Mouse (Mus musculus): ENCODE results near the gene Tnni2. TPM values are rescaled to one million over a fixed set of nuclear protein-coding genes. Genes with fewer than 3 reads are reported as not detected.
"Not testable (repeated sequence)": the region's sequence is repeated elsewhere in the genome, so short reads cannot be mapped to it uniquely, and the experiment has no call there.

The Tnni2 gene
- polyA plus RNA-seq (2016; fragmentation: Nextera tagmentation; extraction: Ambion mirVana): 7.1 and 9.6 TPM in 2 replicates

DNA sequence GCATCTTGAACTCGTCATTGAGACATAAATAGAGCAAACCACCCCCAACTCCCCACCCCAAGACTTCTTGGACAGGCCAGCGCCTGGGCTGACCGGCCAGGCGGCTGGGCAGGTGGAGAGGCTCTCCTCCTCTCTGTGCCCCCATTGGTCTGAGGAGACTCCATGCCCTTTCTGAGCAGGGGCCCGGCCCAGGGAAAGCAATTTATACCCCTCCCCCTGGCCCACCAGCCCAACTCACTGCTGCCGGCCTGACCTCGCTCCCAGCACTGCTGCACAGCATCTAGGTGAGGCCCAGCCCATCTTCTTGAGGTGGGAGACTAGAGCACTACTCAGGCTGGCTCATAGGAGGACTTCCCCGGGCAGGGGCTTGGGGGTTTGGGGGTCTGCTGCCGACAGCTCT is at the start of gene Tnni2:
TSS of gene Tnni2 (plus strand) at position 224 of the 400 bp plus-strand sequence.
- Histone ChIP-seq H3K27me3 (no peaks in the 10 kb centered on the region), H3K36me3 (no peaks in the 10 kb centered on the region), H3K9me3 (no peaks in the 10 kb centered on the region), H3K27ac (peak within 1 kb of the TSS; percentile 89), H3K4me1 (peaks cover 16% of the 10 kb centered on the region), H3K4me3 (no peak within 1 kb of the TSS), H3K4me2 (replicated peaks) (no peak within 1 kb of the TSS; the same call in 1 of the 2 replicates), H3K9ac (peak within 1 kb of the TSS; percentile 29)
- ATAC-seq (ENCODE audit: insufficient number of reproducible peaks, insufficient read depth, low FRiP score, low TSS enrichment): no peak
- WGBS: 74% methylated on average over 9 of the region's 9 CpGs

DNA sequence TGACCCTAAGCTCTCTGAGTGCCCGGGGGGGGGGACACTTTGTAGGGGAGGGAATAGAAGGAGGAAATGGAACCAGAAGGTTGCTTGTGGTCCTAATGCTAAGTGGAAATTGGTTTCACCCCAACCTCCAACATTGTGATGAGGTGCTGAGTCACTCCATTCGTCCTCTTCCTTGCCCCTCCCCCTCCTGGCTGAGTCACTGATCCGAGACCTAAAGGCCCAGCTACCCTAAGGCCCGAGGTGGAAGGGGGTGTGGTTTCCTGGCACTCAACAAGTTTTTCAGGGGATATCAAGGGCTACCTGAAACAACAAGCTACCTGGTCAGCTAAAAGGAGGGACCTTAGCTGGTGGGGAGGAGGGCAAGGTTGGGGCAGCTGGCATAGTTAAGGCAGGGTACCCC is 48.4 kb upstream of the Tnni2 start:
- no peak for ATAC-seq (ENCODE audit: insufficient number of reproducible peaks, insufficient read depth, low FRiP score, low TSS enrichment)
- Histone ChIP-seq H3K9ac (no peak overlapping the region), H3K4me2 (replicated peaks) (no peak overlapping the region), H3K4me1 (no peaks in the 10 kb centered on the region), H3K36me3 (no peaks in the 10 kb centered on the region), H3K9me3 (no peaks in the 10 kb centered on the region), H3K4me3 (no peak overlapping the region), H3K27ac (no peak overlapping the region), H3K27me3 (no peaks in the 10 kb centered on the region)
- 24% methylated on average over 4 of the region's 4 CpGs for WGBS

DNA sequence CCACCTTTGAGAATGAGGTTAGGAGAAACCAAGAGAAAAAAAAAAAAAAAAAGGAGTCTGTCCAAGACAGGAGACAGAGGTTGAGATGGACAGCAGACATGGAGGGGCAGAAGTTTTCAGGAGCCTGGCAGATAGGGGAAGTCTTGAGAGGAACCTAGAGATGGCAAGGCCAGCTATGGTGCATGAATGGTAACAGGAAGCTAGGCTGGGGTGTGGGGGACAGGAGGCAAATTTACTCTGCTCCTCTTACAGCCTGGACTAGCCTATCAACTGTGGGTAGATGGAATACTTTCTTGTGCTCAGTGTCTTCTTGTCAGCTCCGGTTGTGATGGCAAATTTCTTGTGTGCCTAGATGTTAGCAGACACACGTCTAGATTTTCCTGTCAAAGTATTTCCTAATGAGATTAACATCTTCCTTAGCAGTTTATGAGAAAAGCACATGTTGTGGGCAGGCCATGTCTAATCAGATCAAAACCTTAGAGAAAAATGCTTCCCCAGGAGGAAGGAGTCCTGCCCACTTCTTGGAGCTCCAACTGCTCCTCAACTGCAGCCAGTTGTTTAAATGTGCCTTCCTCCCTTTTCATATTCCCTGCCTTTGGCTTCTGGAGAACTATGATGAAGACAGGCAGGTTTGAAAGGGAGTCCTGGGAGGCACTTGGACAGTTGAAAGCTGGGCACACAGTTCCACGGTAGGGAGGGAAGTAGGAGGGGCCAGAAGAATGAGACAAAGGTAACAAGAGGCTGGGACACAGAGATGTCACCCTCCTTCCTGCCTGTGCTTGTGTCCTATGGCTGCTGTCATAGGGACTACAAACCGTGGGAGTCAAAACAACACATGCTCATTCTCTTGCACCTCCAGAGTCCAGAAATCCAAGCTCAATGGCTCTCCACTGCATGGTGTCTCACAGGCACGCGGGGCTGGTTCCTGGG is 47.1 kb upstream of the Tnni2 start:
- ATAC-seq (ENCODE audit: insufficient number of reproducible peaks, insufficient read depth, low FRiP score, low TSS enrichment): no peak
- 69% methylated on average over 6 of the region's 6 CpGs for WGBS
- Histone ChIP-seq H3K4me3 (no peak overlapping the region), H3K4me2 (replicated peaks) (no peak overlapping the region), H3K36me3 (no peaks in the 10 kb centered on the region), H3K27me3 (no peaks in the 10 kb centered on the region), H3K9me3 (no peaks in the 10 kb centered on the region), H3K9ac (no peak overlapping the region), H3K4me1 (no peaks in the 10 kb centered on the region), H3K27ac (no peak overlapping the region)

DNA sequence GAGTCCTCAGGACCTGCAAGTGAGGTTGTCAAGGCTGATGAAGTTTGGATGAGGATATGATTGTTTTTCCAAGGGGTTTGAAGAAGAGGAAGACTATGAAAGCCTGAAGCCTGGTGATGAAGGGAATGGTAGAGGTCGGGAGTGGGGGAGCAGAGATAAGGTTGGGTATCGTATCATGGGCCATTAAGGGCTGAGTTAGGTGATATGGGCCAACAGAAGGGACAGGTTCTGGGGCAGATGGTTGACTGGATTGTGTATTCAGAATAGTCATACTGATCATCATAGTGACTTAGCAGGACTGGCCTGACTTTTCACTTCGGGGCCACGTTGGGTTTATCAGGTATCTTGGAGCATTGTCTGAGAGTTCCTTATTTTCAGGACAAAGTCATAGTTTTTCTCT is 46.1 kb upstream of the Tnni2 start:
- H3K4me1 ChIP-seq: peaks cover 3% of the 10 kb centered on the region; the same call in 1 of the 2 replicates
- ATAC-seq (ENCODE audit: insufficient number of reproducible peaks, insufficient read depth, low FRiP score, low TSS enrichment): no peak
- no peak overlapping the region for H3K4me2 ChIP-seq (replicated peaks)
- no peak overlapping the region for H3K4me3 ChIP-seq
- no peaks in the 10 kb centered on the region for H3K36me3 ChIP-seq
- no peaks in the 10 kb centered on the region for H3K9me3 ChIP-seq
- H3K9ac ChIP-seq: no peak overlapping the region
- H3K27ac ChIP-seq: no peak overlapping the region
- 86% methylated on average over 4 of the region's 4 CpGs for WGBS
- no peaks in the 10 kb centered on the region for H3K27me3 ChIP-seq

DNA sequence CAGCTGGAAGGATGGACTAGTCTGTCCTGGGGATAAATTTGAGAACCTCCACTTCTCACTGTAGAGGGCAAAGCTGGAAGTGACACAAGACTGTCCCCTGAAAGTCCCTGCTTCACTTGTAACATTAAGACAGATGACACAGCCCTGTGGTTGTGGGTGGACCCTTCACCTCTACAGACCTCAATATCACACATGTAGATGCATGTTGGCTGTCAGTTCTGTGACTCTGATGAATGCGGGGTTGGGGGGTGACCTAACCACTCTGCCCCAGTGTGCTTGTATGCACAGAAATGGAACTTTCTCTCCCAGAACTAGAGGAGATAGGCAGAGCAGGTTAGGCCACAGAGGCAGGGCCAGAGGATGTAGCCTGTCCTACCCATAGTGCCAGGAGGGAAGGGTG is 45.0 kb upstream of the Tnni2 start:
- no peak for ATAC-seq (ENCODE audit: insufficient number of reproducible peaks, insufficient read depth, low FRiP score, low TSS enrichment)
- 86% methylated on average over 1 of the region's 1 CpGs for WGBS

DNA sequence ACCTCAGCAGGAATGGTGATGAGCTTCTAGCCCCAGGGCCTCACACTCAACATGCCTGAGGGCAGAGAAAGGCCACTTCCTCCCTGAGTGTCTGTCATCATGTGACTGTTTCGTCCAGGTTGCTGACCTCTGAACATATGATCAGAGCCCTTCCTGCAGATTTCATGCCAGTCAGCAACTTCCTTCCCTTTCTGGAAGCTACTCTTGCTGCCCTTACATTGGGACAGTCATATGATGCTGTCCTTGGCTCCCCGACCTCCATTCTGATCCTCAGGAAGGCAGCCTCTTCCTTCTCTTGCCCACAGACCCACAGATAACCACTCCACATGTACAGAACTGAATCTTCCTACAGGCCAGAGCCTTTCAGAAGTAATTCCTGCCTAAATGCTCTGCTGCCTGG is 43.6 kb upstream of the Tnni2 start:
- 36% methylated on average over 2 of the region's 2 CpGs for WGBS
- H3K27ac ChIP-seq: no peak overlapping the region
- no peaks in the 10 kb centered on the region for H3K9me3 ChIP-seq
- no peak overlapping the region for H3K9ac ChIP-seq
- ATAC-seq (ENCODE audit: insufficient number of reproducible peaks, insufficient read depth, low FRiP score, low TSS enrichment): no peak
- no peak overlapping the region for H3K4me2 ChIP-seq (replicated peaks)
- no peaks in the 10 kb centered on the region for H3K36me3 ChIP-seq
- no peaks in the 10 kb centered on the region for H3K27me3 ChIP-seq
- H3K4me3 ChIP-seq: no peak overlapping the region
- H3K4me1 ChIP-seq: peaks cover 11% of the 10 kb centered on the region

More for the DNA sequence above, 45.0 kb upstream of the Tnni2 start:
- no peak overlapping the region for H3K27ac ChIP-seq
- H3K27me3 ChIP-seq: no peaks in the 10 kb centered on the region
- H3K9me3 ChIP-seq: no peaks in the 10 kb centered on the region
- peaks cover 11% of the 10 kb centered on the region for H3K4me1 ChIP-seq
- H3K4me3 ChIP-seq: no peak overlapping the region
- H3K9ac ChIP-seq: no peak overlapping the region
- no peaks in the 10 kb centered on the region for H3K36me3 ChIP-seq
- H3K4me2 ChIP-seq (replicated peaks): no peak overlapping the region

DNA sequence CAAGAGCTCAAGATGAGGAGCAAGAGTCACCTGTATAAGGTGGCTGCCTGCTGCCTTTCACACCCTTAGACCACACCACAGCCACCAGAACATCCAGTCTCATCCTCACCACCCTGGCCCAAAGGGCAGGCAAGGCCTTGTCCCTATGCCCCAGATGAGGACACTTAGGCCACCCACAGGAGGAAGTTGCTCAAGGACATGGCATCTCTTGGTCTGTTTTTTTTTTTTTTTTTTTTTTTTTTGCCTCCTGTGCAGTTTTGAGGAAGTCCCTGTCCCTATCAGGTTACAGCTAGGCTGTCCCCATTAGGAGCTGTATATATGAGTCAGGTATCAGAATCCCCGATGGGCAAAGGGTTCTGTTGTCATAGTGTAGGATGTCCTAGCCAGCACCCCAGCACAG is 42.4 kb upstream of the Tnni2 start:
- Histone ChIP-seq H3K27ac (no peak overlapping the region), H3K4me3 (no peak overlapping the region), H3K36me3 (no peaks in the 10 kb centered on the region), H3K4me1 (peaks cover 11% of the 10 kb centered on the region), H3K4me2 (replicated peaks) (no peak overlapping the region), H3K9ac (no peak overlapping the region), H3K27me3 (no peaks in the 10 kb centered on the region), H3K9me3 (no peaks in the 10 kb centered on the region)
- WGBS: 71% methylated on average over 1 of the region's 1 CpGs
- ATAC-seq (ENCODE audit: insufficient number of reproducible peaks, insufficient read depth, low FRiP score, low TSS enrichment): no peak

DNA sequence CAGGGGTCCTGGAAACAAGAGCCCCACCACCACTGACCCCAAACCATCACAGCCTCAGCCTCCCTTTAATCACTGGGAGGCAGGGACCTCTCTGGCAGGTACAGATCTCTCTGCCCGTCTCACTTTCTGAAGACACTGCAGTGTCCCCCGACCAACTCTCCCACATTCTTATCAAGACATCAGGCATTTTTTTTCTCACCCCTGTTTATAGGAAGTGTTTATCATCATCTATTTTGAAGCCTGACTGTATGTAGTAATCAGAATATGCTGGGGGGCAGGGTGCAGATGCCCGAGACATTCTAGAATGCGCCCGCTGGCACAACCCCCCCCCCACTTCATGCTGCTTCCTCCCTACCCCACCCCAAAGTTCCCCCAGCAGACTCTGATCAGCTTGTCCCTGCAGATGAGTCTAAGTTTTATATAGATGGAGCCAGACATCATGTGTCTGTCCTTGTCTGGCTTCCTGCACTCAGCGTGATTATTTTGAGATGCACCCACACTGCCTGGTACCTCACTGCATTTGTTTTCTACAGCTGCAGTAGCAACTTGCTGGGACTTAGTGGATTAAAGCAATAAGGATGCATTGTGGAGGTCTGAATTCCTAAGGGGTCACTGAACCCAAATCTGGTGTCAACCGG is 41.4 kb upstream of the Tnni2 start:
- H3K27me3 ChIP-seq: no peaks in the 10 kb centered on the region
- ATAC-seq (ENCODE audit: insufficient number of reproducible peaks, insufficient read depth, low FRiP score, low TSS enrichment): peak; percentile 43; the same call in 1 of the 2 replicates

DNA sequence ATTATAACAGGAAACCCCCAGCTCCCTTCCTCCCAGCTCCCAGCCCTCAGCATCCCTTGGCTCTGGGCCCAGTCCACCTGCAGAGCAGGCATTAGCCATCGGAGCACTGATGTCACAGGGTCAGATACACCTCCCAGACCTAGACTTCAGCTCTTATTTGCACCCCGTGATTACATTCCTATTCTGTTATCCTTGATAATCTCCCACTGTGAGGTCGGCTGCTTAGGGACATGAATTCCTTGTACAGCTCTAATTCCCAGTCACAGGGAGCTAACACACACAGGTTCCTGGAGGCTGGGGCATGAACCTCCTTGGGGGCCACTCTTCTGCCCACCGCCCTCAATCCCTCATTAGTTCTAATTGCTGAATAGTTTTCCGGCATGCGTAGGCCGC is 40.9 kb upstream of the Tnni2 start:
- peaks cover 11% of the 10 kb centered on the region for H3K4me1 ChIP-seq
- H3K27me3 ChIP-seq: no peaks in the 10 kb centered on the region
- no peaks in the 10 kb centered on the region for H3K36me3 ChIP-seq
- no peaks in the 10 kb centered on the region for H3K9me3 ChIP-seq
- 0 out of 2 replicates have a peak overlapping the region, but pooled peaks have one; percentile 6 for H3K27ac ChIP-seq
- 41% methylated on average over 7 of the region's 7 CpGs for WGBS
- H3K9ac ChIP-seq: no peak overlapping the region
- H3K4me3 ChIP-seq: no peak overlapping the region
- peak; percentile 73; the same call in 1 of the 2 replicates for ATAC-seq (ENCODE audit: insufficient number of reproducible peaks, insufficient read depth, low FRiP score, low TSS enrichment)
- no peak overlapping the region for H3K4me2 ChIP-seq (replicated peaks)

More for the DNA sequence above, 41.4 kb upstream of the Tnni2 start:
- no peak overlapping the region for H3K9ac ChIP-seq
- peaks cover 11% of the 10 kb centered on the region for H3K4me1 ChIP-seq
- WGBS: 65% methylated on average over 7 of the region's 7 CpGs
- H3K36me3 ChIP-seq: no peaks in the 10 kb centered on the region
- no peaks in the 10 kb centered on the region for H3K9me3 ChIP-seq
- H3K27ac ChIP-seq: 0 out of 2 replicates have a peak overlapping the region, but pooled peaks have one; percentile 6
- no peak overlapping the region for H3K4me3 ChIP-seq
- H3K4me2 ChIP-seq (replicated peaks): no peak overlapping the region

DNA sequence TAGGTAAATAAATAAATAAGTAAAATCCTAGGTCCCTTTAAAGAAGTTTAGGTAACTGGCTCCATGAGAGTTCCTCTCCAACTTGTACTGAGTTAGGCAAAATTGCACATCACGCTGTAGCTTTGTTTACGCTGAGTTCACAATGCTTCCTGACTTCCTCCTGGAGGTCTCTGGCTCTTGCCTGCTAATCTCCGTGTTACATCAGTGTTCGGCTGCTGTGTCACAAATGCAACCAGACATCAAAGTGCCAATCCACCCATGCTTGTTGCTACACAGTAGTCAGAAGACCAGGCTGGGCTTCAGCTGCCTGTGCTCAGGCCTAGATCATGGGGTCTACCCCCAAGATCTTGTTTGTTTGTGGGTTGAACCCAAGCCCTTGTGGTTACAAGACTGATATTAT is 38.0 kb upstream of the Tnni2 start:
- no peak overlapping the region for H3K4me2 ChIP-seq (replicated peaks)
- no peak overlapping the region for H3K4me3 ChIP-seq

DNA sequence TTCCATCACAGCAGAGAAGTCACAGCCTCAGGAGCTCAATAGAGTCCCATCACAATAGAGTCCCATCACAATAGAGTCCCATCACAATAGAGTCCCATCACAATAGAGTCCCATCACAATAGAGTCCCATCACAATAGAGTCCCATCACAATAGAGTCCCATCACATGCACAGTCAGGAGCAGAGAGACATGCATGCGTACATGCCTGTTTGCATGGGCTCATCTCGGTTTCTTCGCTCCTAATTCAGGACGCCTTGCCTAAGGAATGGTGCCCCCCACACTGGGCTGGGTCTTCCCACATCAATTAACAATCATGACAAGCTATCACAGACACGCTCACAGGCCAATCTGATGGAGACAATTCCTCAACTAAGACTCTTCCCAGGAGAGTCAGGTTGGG is 36.5 kb upstream of the Tnni2 start:
- H3K4me1 ChIP-seq: peaks cover 11% of the 10 kb centered on the region
- 88% methylated on average over 5 of the region's 5 CpGs for WGBS
- H3K9ac ChIP-seq: not testable (repeated sequence)

More for the DNA sequence above, 38.0 kb upstream of the Tnni2 start:
- no peak overlapping the region for H3K9ac ChIP-seq
- no peak overlapping the region for H3K27ac ChIP-seq
- no peaks in the 10 kb centered on the region for H3K9me3 ChIP-seq
- ATAC-seq (ENCODE audit: insufficient number of reproducible peaks, insufficient read depth, low FRiP score, low TSS enrichment): no peak
- H3K4me1 ChIP-seq: peaks cover 11% of the 10 kb centered on the region
- 78% methylated on average over 4 of the region's 4 CpGs for WGBS
- no peaks in the 10 kb centered on the region for H3K36me3 ChIP-seq
- H3K27me3 ChIP-seq: no peaks in the 10 kb centered on the region

DNA sequence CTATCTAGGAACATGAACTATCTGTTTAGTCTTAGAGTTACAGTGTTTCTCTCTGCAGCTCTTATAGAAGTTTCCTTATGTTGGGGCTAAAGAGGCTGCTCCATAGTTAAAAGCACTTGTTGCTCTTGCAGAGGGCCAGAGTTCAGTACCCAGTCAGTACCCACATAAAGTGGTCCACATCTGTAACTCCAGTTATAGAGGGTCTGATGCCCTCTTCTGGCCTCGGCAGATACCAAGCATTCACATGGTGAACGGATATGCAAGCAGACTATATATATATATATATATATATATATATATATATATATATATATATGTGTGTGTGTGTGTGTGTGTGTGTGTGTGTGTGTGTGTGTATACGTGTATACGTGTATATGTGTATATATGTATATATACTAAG is 33.7 kb upstream of the Tnni2 start:
- no peaks in the 10 kb centered on the region for H3K4me1 ChIP-seq
- H3K4me2 ChIP-seq (replicated peaks): no peak overlapping the region
- WGBS: 71% methylated on average over 4 of the region's 4 CpGs
- no peak for ATAC-seq (ENCODE audit: insufficient number of reproducible peaks, insufficient read depth, low FRiP score, low TSS enrichment)
- no peak overlapping the region for H3K27ac ChIP-seq
- H3K9ac ChIP-seq: no peak overlapping the region
- H3K4me3 ChIP-seq: no peak overlapping the region
- no peaks in the 10 kb centered on the region for H3K27me3 ChIP-seq
- H3K9me3 ChIP-seq: no peaks in the 10 kb centered on the region
- no peaks in the 10 kb centered on the region for H3K36me3 ChIP-seq

More for the DNA sequence above, 36.5 kb upstream of the Tnni2 start:
- H3K4me3 ChIP-seq; H3K9me3 ChIP-seq; H3K27me3 ChIP-seq; H3K36me3 ChIP-seq; H3K4me2 ChIP-seq (replicated peaks); ATAC-seq (ENCODE audit: insufficient number of reproducible peaks, insufficient read depth, low FRiP score, low TSS enrichment); H3K27ac ChIP-seq: not testable (repeated sequence)

Data from embryonic facial prominence, embryonic 12.5 days (tissue).